9 mouse cellular contexts compared by ENCODE assay signal in the genomic region with DNA sequence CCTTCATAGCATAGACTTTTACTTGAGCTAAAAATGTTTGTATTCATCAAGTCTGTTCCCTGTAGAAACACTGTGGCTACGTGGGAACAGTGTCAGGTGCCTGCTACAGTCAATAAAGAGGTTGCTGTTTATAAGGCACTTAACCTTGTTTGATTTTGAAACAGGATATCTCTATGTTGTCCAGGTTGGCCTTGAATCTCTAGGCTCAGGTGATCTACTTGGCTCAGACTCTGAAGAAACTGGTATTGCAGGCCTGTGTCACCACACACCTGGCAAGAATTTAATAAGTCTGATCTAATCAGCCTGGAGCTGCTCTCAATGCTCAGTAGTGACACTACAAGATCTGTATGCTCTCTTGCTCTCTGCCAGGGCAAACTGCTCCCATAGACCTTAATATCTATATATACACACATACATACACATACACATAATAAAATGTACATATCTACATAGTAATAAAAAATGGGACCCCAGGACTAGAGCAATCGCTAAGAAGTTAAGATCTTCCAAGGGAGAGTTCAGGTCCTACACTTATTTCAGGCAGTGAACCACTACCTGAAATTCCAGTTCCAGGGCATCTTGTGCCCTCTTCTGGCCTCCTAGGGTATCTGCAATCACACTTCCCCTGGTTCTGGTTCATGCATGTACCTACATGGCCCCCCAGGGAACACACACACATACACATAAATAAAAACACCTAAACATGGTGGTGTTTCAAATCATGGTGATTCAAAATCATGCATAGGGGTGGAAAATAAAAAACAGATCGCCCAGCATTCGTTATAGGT. TPM values are rescaled to one million over a fixed set of nuclear protein-coding genes. Genes with fewer than 3 reads are reported as not detected.
A peak's percentile ranks its signal among the peaks of the same experiment; 100 is the strongest.
DNase-seq lines count a peak whose midpoint lies in the region; ATAC-seq and TF ChIP-seq lines count a peak whose summit lies in the region.
"Had no signal": no experiment of that assay in that cellular context is flagged by ENCODE, and none has a peak within 500 bp of the region (broad histone marks: within the 10 kb centered on the region; RNA-seq: fewer than 3 reads in every experiment).

No protein-coding gene starts in this region.

- no peaks in the 10 kb centered on the region for H3K4me1 ChIP-seq in spleen, adult 2 months (ENCODE audit: control insufficient read depth, insufficient read depth, insufficient read length)

- no peak overlapping the region for H3K4me3 ChIP-seq in spleen, adult 2 months (ENCODE audit: extremely low read depth, insufficient read depth, insufficient read length)

- peak; percentile 91 for ATAC-seq in megakaryocyte progenitor cell, adult 5-6 weeks (replicated peaks; ENCODE audit: poor library complexity)

- TF ChIP-seq CTCF in spleen, adult 2 months (IDR thresholded peaks at IDR 0.05; ENCODE audit: extremely low read depth, insufficient read depth, insufficient read length, insufficient replicate concordance), result peak; percentile 54; the same call in 1 of the 2 replicates

- no peaks in the 10 kb centered on the region for H3K36me3 ChIP-seq in spleen, adult 2 months (ENCODE audit: control insufficient read depth, insufficient read depth, low read length)

- TF ChIP-seq POLR2A in spleen, adult 2 months (IDR thresholded peaks at IDR 0.05; ENCODE audit: low read depth, low read length), result no peak

- no peaks in the 10 kb centered on the region for H3K27me3 ChIP-seq in spleen, adult 2 months (ENCODE audit: control insufficient read depth, insufficient read depth, low read length)

- H3K27ac ChIP-seq in spleen, adult 2 months (ENCODE audit: insufficient read depth, low read length), result no peak overlapping the region

- WGBS in spleen, adult 2 months, result 17% methylated on average over 4 of the region's 4 CpGs

- DNase-seq in gastrocnemius, adult 18-20 months (ENCODE audit: low spot score), result peak; percentile 50
- no peak for DNase-seq in gastrocnemius, adult 8-10 months (ENCODE audit: low spot score in 2 of 2)
- DNase-seq in spleen, adult 2 months (ENCODE audit: low read depth in 1 of 2, low spot score in 2 of 2), result peak; percentile 26 to 41
- DNase-seq in spleen, adult 12 weeks (ENCODE audit: low spot score), result no peak
- DNase-seq in embryo, embryonic 10.5 days (ENCODE audit: low spot score), result peak; percentile 64
- DNase-seq in kidney, postnatal 14 days, result peak; percentile 63
- no peak for DNase-seq in cerebellum, adult 11 months

RNA-seq across cellular contexts. Expression of gene Nupr1, which starts 6.3 kb away (rescaled TPM):
- 1 to 10 TPM; 7.5 to 8.8 TPM for total RNA-seq in gastrocnemius, adult 18-20 months (2021)
- total RNA-seq in gastrocnemius, adult 8-10 months (2022), result 1 to 10 TPM; 3.5 to 6.7 (median 4.7) TPM
- 28.8 and 42.3 TPM in 2 replicates for polyA plus RNA-seq in spleen, adult 2 months (2012; rRNA removed)
- 0.17 and 1.6 TPM in 2 replicates for total RNA-seq in megakaryocyte progenitor cell, adult 5-6 weeks (2015)
- 0.92 and 1.3 TPM in 2 replicates for total RNA-seq in megakaryocyte progenitor cell, adult 5-6 weeks (2017)

RNA-seq across cellular contexts. Expression of gene Sgf29, which starts 12.2 kb away (rescaled TPM):
- total RNA-seq in gastrocnemius, adult 18-20 months (2021), result 10 to 100 TPM; 29.1 to 33.1 TPM
- 10 to 100 TPM; 26.7 to 43.5 (median 34.7) TPM for total RNA-seq in gastrocnemius, adult 8-10 months (2022)
- 31.4 and 32.3 TPM in 2 replicates for polyA plus RNA-seq in spleen, adult 2 months (2012; rRNA removed)
- total RNA-seq in megakaryocyte progenitor cell, adult 5-6 weeks (2015), result 65.7 and 74.6 TPM in 2 replicates
- 40.1 and 52.5 TPM in 2 replicates for total RNA-seq in megakaryocyte progenitor cell, adult 5-6 weeks (2017)

RNA-seq across cellular contexts. Expression of gene Sult1a1, which starts 39.3 kb away (rescaled TPM):
- total RNA-seq in gastrocnemius, adult 18-20 months (2021), result 10 to 100 TPM; 11.1 to 15.9 TPM
- total RNA-seq in gastrocnemius, adult 8-10 months (2022), result 10 to 100 TPM in 2 of 4 experiments, 1 to 10 TPM in 2; 5.9 to 17.4 (median 10.6) TPM
- 10.5 and 12.9 TPM in 2 replicates for polyA plus RNA-seq in spleen, adult 2 months (2012; rRNA removed)
- 1.7 and 3.2 TPM in 2 replicates for total RNA-seq in megakaryocyte progenitor cell, adult 5-6 weeks (2015)
- 1.0 and 3.6 TPM in 2 replicates for total RNA-seq in megakaryocyte progenitor cell, adult 5-6 weeks (2017)

RNA-seq across cellular contexts. Expression of gene Il27, which starts 42.2 kb away (rescaled TPM):
- total RNA-seq in gastrocnemius, adult 18-20 months (2021), result under 1 TPM in 1 of 2 experiments, not detected in 1; 0.31 TPM
- total RNA-seq in gastrocnemius, adult 8-10 months (2022), result not detected
- polyA plus RNA-seq in spleen, adult 2 months (2012; rRNA removed), result 0.79 and 1.5 TPM in 2 replicates
- total RNA-seq in megakaryocyte progenitor cell, adult 5-6 weeks (2015), result 0.81 TPM in 1 of 2 replicates, not detected in the other
- 0.29 and 1.1 TPM in 2 replicates for total RNA-seq in megakaryocyte progenitor cell, adult 5-6 weeks (2017)
- total RNA-seq: layer of hippocampus, postnatal 14 days had no signal

RNA-seq across cellular contexts. Expression of gene Cln3, which starts 51.3 kb away (rescaled TPM):
- total RNA-seq in gastrocnemius, adult 18-20 months (2021), result 10 to 100 TPM; 12.7 to 14.4 TPM
- 10 to 100 TPM in 3 of 4 experiments, 1 to 10 TPM in 1; 9.0 to 14.7 (median 12.6) TPM for total RNA-seq in gastrocnemius, adult 8-10 months (2022)
- 105 and 118 TPM in 2 replicates for polyA plus RNA-seq in spleen, adult 2 months (2012; rRNA removed)
- total RNA-seq in megakaryocyte progenitor cell, adult 5-6 weeks (2015), result 33.0 and 36.3 TPM in 2 replicates
- total RNA-seq in megakaryocyte progenitor cell, adult 5-6 weeks (2017), result 9.2 and 19.9 TPM in 2 replicates

Comparison
In these comparisons a context has a peak if more than half of its experiments do, and no peak if none do; other contexts are left out.
1. DNase-seq: peak in gastrocnemius, adult 18-20 months (single experiment), spleen, adult 2 months (2 of 2), embryo, embryonic 10.5 days (single experiment) and kidney, postnatal 14 days (single experiment); none in gastrocnemius, adult 8-10 months (0 of 2), spleen, adult 12 weeks (single experiment) and cerebellum, adult 11 months (single experiment).